Comparison of ENCODE assay signal across 28 mouse cellular contexts in genomic region chr8:110803856-110804255, GRCm38 (mm10). TPM values are rescaled to one million over a fixed set of nuclear protein-coding genes. Genes with fewer than 3 reads are reported as not detected.
DNase-seq lines count a peak whose midpoint lies in the region; ATAC-seq and TF ChIP-seq lines count a peak whose summit lies in the region.
"Had no signal": no experiment of that assay in that cellular context is flagged by ENCODE, and none has a peak within 500 bp of the region (broad histone marks: within the 10 kb centered on the region; RNA-seq: fewer than 3 reads in every experiment).

No protein-coding gene starts in this region.

- no peak for DNase-seq in heart, adult 2 months
- DNase-seq in heart, postnatal 10 days, result no peak
- peak; percentile 25 to 52 for DNase-seq in thymus, adult 18-20 months
- DNase-seq in thymus, postnatal 25 days, result peak; percentile 47
- no peak for DNase-seq in limb, embryonic 10.5 days (ENCODE audit: low spot score)
- DNase-seq: adrenal gland, adult 8-10 months; cerebellum, adult 2 months; cerebellum, postnatal 36 days; gastrocnemius, postnatal 25 days; heart, adult 11 months; kidney, adult 9 months; kidney, postnatal 10 days; retina, postnatal 1 day; right cerebral cortex, postnatal 14 days had no signal

- 90% methylated on average over 9 of the region's 9 CpGs for WGBS in heart, adult 2 months
- 44% methylated on average over 9 of the region's 9 CpGs for WGBS in small intestine, adult 2 months
- WGBS in hindbrain, embryonic 12.5 days, result 91% methylated on average over 9 of the region's 9 CpGs
- WGBS in limb, embryonic 10.5 days, result 93% methylated on average over 9 of the region's 9 CpGs

- no peaks in the 10 kb centered on the region for H3K9me3 ChIP-seq in hindbrain, embryonic 12.5 days (replicated peaks)
- no peaks in the 10 kb centered on the region for H3K9me3 ChIP-seq in limb, embryonic 10.5 days (replicated peaks)
- H3K9me3 ChIP-seq: forebrain, embryonic 13.5 days; G1E; limb, embryonic 13.5 days; midbrain, embryonic 13.5 days had no signal

- TF ChIP-seq POLR2A in heart, adult 2 months (IDR thresholded peaks at IDR 0.05; ENCODE audit: insufficient read depth, low read depth, low read length), result no peak
- TF ChIP-seq POLR2A in small intestine, adult 2 months (IDR thresholded peaks at IDR 0.05; ENCODE audit: low read depth, low read length), result no peak

- peak overlapping the region; percentile 28; the same call in 1 of the 2 replicates for H3K27ac ChIP-seq in heart, adult 2 months
- H3K27ac ChIP-seq in small intestine, adult 2 months (ENCODE audit: insufficient read depth, low read depth, low read length), result no peak overlapping the region
- no peak overlapping the region for H3K27ac ChIP-seq in hindbrain, embryonic 12.5 days
- no peak overlapping the region for H3K27ac ChIP-seq in limb, embryonic 10.5 days
- H3K27ac ChIP-seq: forebrain, embryonic 13.5 days; left cerebral cortex, adult 2 months; limb, embryonic 13.5 days; macrophage; midbrain, embryonic 13.5 days had no signal

- ATAC-seq in hindbrain, embryonic 12.5 days (ENCODE audit: low FRiP score), result no peak
- ATAC-seq: forebrain, embryonic 13.5 days; hindbrain, embryonic 16.5 days; lung, postnatal 0 days; midbrain, embryonic 13.5 days had no signal

- no peaks in the 10 kb centered on the region for H3K79me2 ChIP-seq in heart, adult 2 months (replicated peaks; ENCODE audit: control insufficient read depth, insufficient read depth, low read length)

- peaks cover 3% of the 10 kb centered on the region for H3K4me1 ChIP-seq in heart, adult 2 months (ENCODE audit: control insufficient read depth, insufficient read depth, low read length)
- H3K4me1 ChIP-seq in small intestine, adult 2 months (ENCODE audit: control insufficient read depth, insufficient read depth, insufficient read length, low read length), result peaks cover 11% of the 10 kb centered on the region; the same call in 1 of the 2 replicates
- no peaks in the 10 kb centered on the region for H3K4me1 ChIP-seq in hindbrain, embryonic 12.5 days
- H3K4me1 ChIP-seq in limb, embryonic 10.5 days, result no peaks in the 10 kb centered on the region
- H3K4me1 ChIP-seq: forebrain, embryonic 13.5 days; midbrain, embryonic 13.5 days had no signal

- no peaks in the 10 kb centered on the region for H3K27me3 ChIP-seq in heart, adult 2 months (ENCODE audit: control insufficient read depth, insufficient read depth, low read length)
- H3K27me3 ChIP-seq in small intestine, adult 2 months (ENCODE audit: control insufficient read depth, insufficient read depth, low read length), result no peaks in the 10 kb centered on the region
- no peaks in the 10 kb centered on the region for H3K27me3 ChIP-seq in hindbrain, embryonic 12.5 days
- H3K27me3 ChIP-seq in limb, embryonic 10.5 days (ENCODE audit: low read depth, poor library complexity, severe bottlenecking), result no peaks in the 10 kb centered on the region
- H3K27me3 ChIP-seq: forebrain, embryonic 13.5 days; limb, embryonic 13.5 days; midbrain, embryonic 13.5 days had no signal

- intact Hi-C loops in heart, adult 2 months (cut with DNase I), result no loop called here
- intact Hi-C loops in heart, postnatal 10 days (cut with DNase I), result no loop called here

- TF ChIP-seq CTCF in heart, adult 2 months (IDR thresholded peaks at IDR 0.05), result no peak
- TF ChIP-seq CTCF in small intestine, adult 2 months (IDR thresholded peaks at IDR 0.05; ENCODE audit: extremely low read depth, insufficient read length, insufficient replicate concordance, low read depth, low read length), result no peak

- TF ChIP-seq EP300 in heart, adult 2 months (IDR thresholded peaks at IDR 0.05; ENCODE audit: insufficient read depth, low read depth, low read length), result no peak

- no peak overlapping the region for H3K9ac ChIP-seq in heart, adult 2 months (ENCODE audit: low read depth, low read length)
- H3K9ac ChIP-seq in hindbrain, embryonic 12.5 days, result no peak overlapping the region
- H3K9ac ChIP-seq: forebrain, embryonic 13.5 days; limb, embryonic 13.5 days; midbrain, embryonic 13.5 days had no signal

- no peak overlapping the region for H3K4me3 ChIP-seq in heart, adult 2 months
- peak overlapping the region; percentile 7; the same call in 1 of the 2 replicates for H3K4me3 ChIP-seq in small intestine, adult 2 months (ENCODE audit: low read depth, low read length)
- H3K4me3 ChIP-seq in hindbrain, embryonic 12.5 days, result no peak overlapping the region
- H3K4me3 ChIP-seq in limb, embryonic 10.5 days, result no peak overlapping the region
- H3K4me3 ChIP-seq: forebrain, embryonic 13.5 days; left cerebral cortex, adult 2 months; limb, embryonic 13.5 days; midbrain, embryonic 13.5 days had no signal

- H3K4me2 ChIP-seq in hindbrain, embryonic 12.5 days (replicated peaks), result no peak overlapping the region
- H3K4me2 ChIP-seq: forebrain, embryonic 13.5 days; heart, embryonic 11.5 days; limb, embryonic 13.5 days; liver, embryonic 11.5 days; midbrain, embryonic 13.5 days had no signal

- no peaks in the 10 kb centered on the region for H3K36me3 ChIP-seq in heart, adult 2 months (ENCODE audit: control insufficient read depth, insufficient read depth, low read length)
- H3K36me3 ChIP-seq in small intestine, adult 2 months (ENCODE audit: control insufficient read depth, insufficient read depth, low read length), result no peaks in the 10 kb centered on the region
- peaks cover 4% of the 10 kb centered on the region; the same call in 1 of the 2 replicates for H3K36me3 ChIP-seq in hindbrain, embryonic 12.5 days
- peaks cover 5% of the 10 kb centered on the region for H3K36me3 ChIP-seq in limb, embryonic 10.5 days

RNA-seq across cellular contexts. Expression of gene Il34, which starts 1.9 kb away (rescaled TPM):
- 1 to 10 TPM; 3.3 to 5.3 TPM for total RNA-seq in heart, adult 2 months (2021)
- 7.2 and 15.3 TPM in 2 replicates for polyA plus RNA-seq in heart, adult 2 months (2012; rRNA removed)
- total RNA-seq in heart, postnatal 10 days (2021), result 1 to 10 TPM; 5.1 to 8.1 TPM
- polyA plus RNA-seq in small intestine, adult 2 months (2012; rRNA removed), result 7.6 and 16.7 TPM in 2 replicates
- polyA plus RNA-seq in hindbrain, embryonic 12.5 days (2016; fragmentation: Nextera tagmentation; extraction: Ambion mirVana), result 0.83 and 1.1 TPM in 2 replicates
- polyA plus RNA-seq in limb, embryonic 10.5 days (2016; fragmentation: Nextera tagmentation; extraction: Ambion mirVana), result 0.15 TPM in 1 of 2 replicates, not detected in the other
- total RNA-seq: G1E; hematopoietic stem cell, adult 5-6 weeks; megakaryocyte-erythroid progenitor cell, adult 5-6 weeks had no signal
- polyA plus RNA-seq: G1E, macrophage had no signal

RNA-seq across cellular contexts. Expression of gene Cog4, which starts 42.5 kb away (rescaled TPM):
- 10 to 100 TPM; 66.2 to 74.1 TPM for total RNA-seq in heart, adult 2 months (2021)
- polyA plus RNA-seq in heart, adult 2 months (2012; rRNA removed), result 34.8 and 51.5 TPM in 2 replicates
- 10 to 100 TPM; 53.0 to 60.8 TPM for total RNA-seq in heart, postnatal 10 days (2021)
- 13.5 and 21.6 TPM in 2 replicates for polyA plus RNA-seq in small intestine, adult 2 months (2012; rRNA removed)
- polyA plus RNA-seq in hindbrain, embryonic 12.5 days (2016; fragmentation: Nextera tagmentation; extraction: Ambion mirVana), result 74.9 and 77.1 TPM in 2 replicates
- polyA plus RNA-seq in limb, embryonic 10.5 days (2016; fragmentation: Nextera tagmentation; extraction: Ambion mirVana), result 75.8 and 87.0 TPM in 2 replicates

RNA-seq across cellular contexts. Expression of gene Sf3b3, which starts 42.7 kb away (rescaled TPM):
- total RNA-seq in heart, adult 2 months (2021), result 10 to 100 TPM; 38.3 to 39.7 TPM
- 19.2 and 34.3 TPM in 2 replicates for polyA plus RNA-seq in heart, adult 2 months (2012; rRNA removed)
- total RNA-seq in heart, postnatal 10 days (2021), result 10 to 100 TPM; 52.2 to 57.0 TPM
- polyA plus RNA-seq in small intestine, adult 2 months (2012; rRNA removed), result 9.1 and 14.4 TPM in 2 replicates
- 163 and 170 TPM in 2 replicates for polyA plus RNA-seq in hindbrain, embryonic 12.5 days (2016; fragmentation: Nextera tagmentation; extraction: Ambion mirVana)
- 232 and 238 TPM in 2 replicates for polyA plus RNA-seq in limb, embryonic 10.5 days (2016; fragmentation: Nextera tagmentation; extraction: Ambion mirVana)

Comparison
In these comparisons a context has a peak if more than half of its experiments do, and no peak if none do; other contexts are left out.
1. DNase-seq: peak in thymus, adult 18-20 months (2 of 2) and thymus, postnatal 25 days (single experiment); none in heart, adult 2 months (0 of 2), heart, postnatal 10 days (0 of 2) and limb, embryonic 10.5 days (single experiment).